Mouse (Mus musculus) ovary, postnatal 36 days (tissue): ENCODE measurements around the gene Chst15.

Experiments
- DNase-seq: peaks from one replicate; pipeline ENCODE4 v3.0.0; 2022; ENCODE audit warnings: low spot score, mixed read lengths

The Chst15 gene

DNA sequence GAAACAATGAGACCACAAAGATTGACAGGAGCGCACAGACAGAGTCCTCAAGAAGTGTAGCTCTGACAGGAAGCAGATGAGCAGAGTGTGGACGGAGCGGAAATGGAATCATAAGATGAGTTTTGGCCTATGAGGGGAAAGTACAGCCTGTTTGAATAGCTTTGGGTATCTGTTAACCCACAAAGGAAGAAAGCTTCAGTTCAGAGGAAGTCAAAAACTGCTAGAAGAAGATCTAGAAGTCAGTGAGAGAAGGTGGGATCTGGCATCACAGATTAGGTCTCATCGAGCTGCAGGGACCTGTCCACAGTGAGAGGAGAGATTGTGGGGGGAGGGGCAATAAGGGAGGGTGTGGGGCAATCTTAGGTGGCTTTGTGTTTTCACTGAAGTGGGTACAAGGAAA, 18.3 kb upstream of the Chst15 start:
- DNase-seq: no peak

DNA sequence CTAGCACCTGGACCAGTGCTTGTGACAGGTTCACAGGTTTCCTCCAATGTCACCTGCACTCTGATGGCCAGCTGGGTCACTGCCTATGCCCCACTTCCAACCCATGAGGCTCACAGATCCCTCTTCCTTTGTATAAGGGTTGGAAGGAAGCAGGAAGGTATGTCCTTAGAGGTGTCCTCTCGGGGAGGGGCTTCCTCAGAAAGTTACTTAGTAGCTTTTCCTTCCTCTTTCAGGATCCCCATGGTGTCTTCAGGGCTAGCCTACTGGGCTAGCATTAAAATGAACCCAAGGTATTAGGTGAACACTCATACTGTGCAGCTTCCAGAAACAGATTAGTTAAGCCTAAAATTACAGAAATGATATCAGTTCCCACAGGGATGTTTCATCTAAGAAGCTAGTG, 16.1 kb upstream of the Chst15 start:
- DNase-seq: no peak

DNA sequence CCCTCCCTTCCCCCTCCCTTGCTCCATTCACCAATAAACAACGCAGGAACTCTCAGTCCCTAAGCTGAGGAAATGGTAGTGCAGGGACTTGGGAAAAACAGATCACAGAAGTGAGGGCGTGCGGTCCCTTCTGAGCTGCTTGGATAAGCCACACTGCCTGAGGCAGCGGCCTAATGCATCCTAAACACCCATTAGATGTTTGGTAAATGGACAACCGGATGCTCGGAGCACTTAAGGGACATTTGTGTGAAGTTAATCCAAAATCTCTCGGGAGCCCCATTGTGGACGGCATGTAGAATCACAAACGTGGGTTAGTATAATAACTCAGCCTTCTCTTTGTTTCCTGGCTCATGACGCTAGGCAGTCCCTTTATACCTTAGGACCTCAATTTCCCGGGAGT, 15.1 kb upstream of the Chst15 start:
- no peak for DNase-seq

DNA sequence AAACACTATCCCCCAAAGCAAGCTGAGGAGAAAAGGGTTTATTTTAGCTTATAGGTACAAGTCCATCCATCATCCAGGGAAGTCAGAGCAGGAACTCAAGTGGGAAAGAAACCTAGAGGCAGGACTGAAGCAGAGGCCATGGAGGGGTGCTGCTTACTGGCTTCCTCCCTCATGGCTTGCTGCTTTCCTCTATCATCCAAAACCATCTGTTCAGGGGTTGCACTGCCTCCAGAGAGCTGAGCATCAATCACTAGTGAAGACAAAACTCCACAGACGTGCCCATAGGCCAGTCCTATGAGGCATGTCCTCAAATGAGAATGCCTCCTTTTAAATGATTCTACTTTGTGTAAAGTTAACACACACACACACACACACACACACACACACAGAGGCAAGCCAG, 13.2 kb upstream of the Chst15 start:
- no peak for DNase-seq

DNA sequence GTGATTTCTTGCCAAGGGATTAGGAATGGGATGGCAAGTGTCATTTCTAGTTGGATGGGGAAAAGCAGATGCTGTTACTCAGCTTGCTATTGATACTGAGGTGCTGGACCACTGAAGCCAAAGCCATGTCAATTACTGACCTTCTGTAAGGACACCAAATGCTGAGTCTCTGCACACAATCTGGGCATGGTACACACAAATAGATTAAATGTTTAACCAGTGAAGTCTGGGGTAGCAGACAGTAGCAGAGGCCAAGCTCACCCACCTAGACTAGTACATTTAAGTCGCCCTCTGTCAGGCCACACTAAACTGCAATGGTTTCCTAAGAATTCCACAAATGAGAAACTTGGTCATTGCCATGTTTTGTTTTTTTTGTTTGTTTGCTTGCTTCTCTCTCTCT, 11.6 kb upstream of the Chst15 start:
- no peak for DNase-seq

DNA sequence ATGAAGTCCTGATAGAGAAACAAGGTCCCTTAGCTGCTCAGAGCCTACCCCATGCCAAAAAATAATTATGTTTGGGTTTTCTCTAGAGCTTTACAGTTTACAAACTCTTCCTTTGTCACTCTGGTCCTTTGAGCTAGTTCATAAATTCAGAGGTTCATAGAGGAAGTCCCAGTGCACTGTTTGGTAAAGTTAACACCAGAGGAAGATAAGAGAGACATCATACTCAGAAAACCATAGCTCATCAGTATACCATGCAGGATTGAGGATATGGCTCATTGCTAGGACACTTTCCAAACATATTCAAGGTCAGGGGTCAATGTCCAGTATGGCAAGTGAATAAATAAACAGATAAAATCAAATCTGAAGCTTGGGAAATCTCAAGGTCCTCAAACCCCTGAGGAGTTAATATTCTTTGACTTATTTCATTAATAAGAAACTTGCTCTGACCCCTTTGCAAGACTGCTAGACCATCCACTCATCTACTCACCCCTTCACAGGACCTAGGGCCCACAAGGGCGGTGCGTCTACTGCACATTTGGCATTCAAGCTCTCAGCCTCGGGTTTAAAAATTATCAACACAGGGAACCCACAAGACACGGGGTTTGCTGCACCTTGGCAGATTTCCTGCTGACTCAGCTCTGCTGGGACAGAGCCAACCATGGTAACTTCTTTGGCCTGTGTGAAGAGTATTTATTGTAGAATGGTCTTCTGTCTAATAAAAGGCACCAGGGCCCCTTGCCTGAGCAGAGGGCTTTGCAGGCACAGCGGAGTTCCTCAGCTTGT, 8.7 kb upstream of the Chst15 start:
- peak; percentile 70 for DNase-seq

DNA sequence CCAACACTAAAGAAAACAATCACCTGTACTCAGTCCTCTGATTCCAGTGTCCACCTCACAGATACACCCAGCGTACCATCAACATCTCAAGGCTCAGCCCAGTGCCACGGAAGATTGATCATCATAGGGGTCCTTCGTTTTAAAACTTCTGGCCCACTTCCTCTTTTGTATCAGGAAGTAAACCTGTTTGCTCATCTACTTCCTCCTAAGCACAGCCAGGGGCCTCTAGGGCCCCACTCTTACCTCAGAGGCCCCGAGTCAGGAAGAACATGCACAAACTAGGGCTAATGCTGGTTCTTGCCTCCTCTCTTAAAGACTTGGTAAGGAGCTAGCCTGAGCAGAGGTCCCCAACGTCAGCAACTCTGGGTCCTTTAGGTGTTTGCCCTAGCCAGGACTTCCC, 6.4 kb upstream of the Chst15 start:
- no peak for DNase-seq

DNA sequence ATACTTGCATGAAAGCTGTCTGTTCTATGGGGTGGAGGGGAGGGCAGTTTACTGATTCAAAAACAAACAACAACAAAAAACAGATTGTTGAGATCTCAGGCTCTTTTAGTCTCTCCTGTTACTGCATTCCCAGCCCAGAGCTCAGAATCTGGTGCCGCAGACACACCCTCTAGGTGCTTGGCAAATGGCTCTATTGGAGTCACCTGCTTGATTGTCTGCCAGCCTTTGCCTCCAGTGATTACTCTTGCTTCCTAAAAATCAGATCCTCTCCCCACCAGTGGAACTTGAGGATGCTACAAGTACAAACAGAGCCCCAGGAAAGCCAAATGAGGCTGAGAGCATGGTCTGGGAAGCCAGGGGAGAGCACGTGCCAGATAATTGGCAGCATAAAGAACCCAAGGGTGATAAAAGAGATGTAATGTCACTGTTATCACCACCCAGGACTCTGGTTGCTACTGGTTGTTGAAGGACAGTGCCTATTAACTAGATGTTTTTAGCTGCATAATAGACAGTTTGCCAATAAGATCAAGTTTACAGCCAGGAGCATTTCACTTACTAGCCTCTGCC, 4.4 kb upstream of the Chst15 start:
- DNase-seq: no peak

DNA sequence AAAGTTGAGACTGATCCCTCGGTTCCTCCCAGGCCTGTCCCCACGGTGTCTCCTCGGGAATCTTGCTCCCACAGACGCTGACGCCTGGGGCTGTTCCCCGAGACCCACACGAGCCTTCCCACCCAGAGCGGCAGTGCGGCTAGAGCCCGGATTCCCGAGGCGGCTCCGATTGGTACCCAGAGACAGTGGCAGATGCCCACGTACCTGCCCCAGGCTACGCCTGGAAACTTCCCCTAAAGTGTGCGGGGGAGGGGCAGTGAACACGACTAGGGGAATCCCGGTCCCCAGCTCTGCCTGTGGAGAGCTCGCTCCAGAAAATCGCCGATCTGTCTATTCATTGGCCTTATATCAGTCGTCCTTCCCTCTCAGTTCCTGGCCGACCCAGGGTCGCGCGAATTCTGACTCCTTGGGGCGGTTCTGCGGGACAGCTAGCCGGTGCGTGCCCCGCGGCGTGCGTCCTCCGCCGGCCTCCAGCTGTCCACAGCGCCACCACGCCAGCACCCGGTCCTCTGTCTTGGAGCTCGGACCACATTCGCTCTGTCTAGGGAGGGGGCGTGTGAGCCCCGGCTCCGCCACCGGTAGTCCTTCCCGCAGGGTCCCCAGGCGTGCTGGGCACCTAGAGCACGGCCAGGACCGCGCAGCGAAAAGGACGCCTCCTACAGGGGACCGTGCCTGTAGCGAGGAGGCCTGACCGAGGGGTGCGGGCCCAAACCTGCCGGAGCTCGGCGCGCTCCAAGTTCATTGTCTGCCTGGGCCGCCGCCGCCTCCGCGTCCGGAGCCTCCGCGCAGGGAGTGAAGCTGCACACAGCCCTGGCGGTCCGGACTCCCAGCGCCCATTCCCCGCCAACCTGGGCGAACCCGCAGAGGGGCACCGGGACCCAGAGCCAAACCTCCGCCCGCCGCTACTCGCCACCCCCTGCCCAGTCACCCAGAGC, 660 bp downstream of the Chst15 start:
- peak; percentile 69 for DNase-seq

DNA sequence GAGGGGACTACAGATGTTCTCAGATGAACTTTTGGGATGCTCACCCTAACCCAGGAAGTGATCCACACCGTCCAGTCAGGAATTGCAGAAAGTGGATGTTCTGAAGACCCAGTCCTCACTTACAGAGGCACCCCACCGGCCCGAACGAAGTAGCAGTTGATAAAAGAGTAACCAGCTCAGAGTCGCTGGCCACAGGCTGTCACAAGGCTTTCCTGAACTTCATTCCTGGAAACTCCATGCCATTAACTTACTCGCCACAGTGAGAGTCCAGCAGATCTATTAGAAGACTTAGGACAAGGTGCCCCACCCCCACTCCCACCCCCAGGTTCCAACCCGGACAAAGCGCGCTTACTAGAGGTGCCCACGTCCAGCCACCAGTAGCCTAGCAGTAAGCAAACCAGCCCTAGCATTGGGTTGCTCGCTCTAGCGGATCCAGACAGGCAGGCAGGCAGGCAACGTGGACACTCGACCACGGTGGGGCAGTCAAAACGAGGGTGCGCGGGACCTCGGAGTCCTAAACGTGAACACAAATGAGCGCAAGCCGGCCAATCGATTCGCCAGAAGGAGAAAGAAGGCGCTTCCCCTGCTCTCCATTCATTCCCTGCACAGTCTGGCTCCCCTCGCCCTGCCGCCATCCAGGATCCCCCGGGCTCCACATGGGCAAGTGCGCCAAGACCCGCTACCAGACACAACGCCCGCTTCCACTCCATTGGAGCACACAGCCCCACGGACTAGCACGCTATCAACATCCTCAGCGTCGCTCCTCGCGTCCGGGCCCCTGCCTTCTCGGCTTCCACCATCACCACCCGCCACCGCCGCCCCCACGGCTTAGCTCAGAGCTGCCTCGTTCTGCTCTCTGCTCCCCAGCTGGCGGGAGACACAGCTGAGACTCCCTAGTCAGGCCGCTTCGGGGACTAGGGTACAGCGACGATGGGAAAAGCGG, 1.6 kb downstream of the Chst15 start:
- peak; percentile 72 for DNase-seq

DNA sequence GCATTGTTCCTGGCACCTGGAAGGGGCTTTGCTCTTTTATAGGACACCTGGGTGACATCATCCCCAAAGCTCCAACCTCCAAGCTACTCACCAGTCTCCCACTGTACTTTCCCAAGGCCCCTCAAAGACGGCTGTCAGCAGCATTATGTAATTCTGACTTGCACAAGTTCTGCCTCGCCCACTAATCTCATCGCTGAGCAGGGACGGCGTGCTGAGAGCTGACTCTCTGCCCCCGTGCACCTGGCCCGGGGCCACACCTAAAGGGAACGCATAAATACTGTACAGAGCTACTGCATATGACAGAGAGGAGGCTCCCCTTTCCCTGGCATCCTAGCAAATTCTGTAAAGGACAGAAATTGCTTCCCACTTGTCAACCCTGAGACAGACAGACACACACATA, 4.6 kb downstream of the Chst15 start:
- DNase-seq: no peak

DNA sequence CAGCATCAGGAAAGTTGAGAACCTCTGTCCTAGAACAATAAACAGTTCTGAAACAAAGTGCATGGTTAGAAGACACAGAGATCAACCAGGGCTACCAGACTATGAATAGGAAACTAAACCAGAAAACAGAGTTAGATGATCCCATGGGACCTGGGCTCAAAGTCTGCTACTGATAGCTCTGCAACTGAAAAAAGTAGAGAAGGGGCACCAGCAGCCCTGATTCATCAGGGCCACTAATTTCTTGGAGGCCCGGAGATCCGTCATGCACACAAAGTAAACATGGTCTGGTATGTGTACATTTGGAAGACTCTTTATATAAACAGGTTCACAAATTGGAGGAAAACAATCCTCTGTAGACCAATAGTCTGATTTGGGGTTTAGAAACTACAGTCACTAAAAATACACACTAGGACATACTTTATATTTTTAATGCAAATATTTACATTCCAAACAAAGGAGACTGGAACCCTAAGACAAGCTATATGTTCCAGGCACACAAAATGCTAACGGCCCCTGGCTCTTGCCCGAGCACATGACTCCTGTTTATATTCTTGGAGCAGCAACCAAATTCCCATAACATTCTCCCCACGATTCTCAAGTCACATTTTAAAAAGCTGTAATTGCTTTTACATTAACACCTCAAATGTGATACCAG, 8.4 kb downstream of the Chst15 start:
- DNase-seq: no peak

DNA sequence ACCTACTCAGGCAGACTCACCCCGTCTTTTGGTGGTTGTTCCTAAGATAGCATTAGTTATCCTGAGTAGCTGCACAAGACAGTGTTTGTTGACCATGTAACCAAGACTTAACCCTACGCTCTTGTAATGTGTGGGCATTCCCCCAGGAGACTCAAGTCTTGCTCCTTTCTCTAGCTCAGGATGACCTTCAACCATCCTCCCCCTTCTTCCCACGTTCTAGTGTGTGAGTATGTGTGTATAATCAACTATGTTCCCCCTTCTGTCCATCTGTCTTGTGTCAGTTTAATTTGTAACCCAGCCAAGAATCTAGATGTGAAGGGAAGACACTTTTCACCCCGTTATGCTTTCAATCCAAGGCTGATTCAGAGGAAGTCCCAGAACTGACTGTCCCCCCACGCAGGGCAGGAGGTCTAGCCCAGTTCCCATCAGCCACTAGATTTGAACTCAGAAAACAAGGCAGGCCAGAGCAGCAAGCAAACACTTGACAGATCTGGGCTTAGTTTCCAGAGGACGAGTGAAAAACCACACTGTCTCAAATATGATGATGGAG, 9.2 kb downstream of the Chst15 start:
- DNase-seq: no peak

DNA sequence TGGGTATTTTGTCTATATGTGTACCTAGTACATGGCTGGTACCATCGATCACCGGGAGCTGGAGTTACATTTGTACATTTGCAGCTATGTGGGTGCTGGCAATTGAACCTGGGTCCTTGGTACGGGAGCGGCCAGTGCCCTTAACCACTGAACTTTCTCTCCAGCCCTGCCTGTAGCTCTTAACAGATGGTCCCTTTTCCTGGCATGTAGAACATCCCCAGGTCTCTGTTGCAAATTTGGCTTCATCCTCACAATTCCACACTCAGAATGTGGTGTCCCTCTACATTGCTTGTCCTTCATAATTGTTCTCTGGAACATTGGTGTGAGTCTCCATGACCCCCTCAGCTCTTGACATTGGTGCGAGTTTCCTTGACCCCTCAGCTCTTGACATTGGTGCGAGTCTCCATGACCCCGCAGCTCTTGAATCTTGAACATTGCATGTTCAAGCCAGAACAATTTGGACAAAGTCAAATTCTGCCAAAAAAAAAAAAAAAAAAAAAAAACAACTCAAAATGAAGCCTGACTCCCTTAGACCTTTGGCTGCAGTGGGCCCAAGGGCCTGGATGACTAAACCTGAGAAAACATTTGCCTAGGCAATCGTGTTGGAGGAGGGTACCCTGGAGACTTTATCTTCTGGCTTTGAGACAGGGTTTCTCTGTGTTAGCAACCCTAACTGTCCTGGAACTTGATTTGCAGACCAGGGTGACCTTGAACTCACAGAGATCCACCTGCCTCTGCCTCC, 10.2 kb downstream of the Chst15 start:
- no peak for DNase-seq

DNA sequence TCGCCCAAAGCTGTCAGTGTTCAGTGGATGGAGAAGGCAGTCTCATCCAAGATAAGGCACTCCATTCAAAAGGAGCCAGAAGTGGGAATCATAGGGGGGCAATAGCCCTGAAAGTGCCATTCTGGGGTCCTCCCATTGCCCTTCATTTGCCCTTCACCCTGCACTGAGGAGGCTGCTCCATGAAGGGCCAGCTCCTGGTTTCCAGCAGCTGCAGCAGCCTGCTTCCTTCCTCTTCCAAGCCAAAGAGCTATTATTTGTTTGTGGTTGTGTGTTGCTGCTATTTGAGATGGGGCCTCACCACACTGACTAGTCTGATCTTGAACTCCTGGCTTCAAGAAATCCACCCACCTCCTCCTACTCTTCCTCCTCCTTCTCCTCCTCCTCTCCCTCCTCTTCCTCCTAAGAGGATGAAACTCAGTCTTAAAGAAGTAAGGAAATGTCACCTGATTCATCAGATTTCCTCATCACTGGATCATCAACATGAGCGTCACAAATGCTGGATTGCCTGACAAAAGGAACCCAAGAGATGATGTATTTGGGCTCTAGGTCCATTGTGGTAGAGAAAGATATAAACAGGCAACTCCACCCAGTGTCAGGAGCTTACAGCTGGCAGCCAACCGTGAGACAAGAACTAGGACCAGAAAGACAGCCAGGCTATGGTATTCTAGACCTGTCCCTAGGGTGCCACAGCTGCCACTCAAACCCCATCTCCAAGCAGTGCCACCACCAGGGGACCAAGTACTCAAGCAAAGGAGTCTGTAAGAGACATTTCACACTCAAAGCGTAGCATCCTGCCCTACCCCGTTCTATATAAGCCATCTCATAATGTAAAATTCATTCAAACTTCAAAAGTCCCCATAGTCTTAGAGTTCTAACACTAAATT, 11.3 kb downstream of the Chst15 start:
- DNase-seq: no peak

DNA sequence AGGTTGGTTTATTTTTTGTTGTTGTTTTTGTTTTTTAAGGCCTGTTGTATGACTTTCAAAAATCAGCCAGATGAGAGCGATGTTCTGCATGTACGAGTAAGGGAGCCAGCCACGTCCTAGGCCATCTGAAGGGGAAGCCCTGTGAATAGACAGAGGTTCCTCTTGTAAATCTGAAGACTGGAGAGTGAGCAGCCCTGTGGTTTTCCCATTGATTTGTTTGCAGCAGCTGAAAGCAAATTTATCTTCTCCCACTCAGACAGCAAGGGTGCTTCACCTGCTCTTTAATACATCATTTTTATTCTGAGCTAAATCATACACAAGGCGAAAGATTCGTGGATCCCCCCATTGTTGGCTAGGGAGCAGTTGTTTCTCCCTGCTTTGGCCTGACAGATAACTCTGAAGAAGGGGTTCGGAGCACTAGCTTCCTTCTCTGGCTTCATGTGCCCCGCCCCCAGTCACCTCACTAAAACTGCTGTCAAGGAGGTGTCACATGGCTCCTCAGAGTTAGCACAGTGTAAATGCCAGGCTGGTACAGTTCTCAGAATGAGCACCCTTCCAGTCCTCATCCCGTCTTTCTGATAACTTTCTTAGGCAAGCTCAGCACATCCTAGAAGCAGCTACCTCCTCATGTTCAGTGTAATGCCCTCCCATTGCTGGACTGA, 12.5 kb downstream of the Chst15 start:
- DNase-seq: no peak

DNA sequence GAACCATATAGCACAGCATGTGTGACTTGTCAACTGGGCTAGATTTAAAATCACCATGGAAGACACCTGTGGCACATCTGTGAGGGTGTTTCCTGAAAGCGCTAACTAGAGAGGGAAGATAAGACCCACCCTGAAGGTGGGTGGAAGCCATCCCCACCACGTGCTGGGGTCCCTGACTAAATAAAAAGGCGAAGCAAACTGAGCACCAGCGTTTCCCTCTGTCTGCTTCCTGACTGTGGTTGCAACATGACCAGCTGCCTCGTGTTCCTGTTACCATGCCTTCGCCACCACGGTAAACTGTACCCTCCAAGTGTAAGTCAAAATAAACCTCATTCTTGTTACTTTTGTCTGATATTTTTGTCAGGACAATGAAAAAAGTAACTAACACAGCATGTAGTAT, 13.0 kb downstream of the Chst15 start:
- DNase-seq: no peak

DNA sequence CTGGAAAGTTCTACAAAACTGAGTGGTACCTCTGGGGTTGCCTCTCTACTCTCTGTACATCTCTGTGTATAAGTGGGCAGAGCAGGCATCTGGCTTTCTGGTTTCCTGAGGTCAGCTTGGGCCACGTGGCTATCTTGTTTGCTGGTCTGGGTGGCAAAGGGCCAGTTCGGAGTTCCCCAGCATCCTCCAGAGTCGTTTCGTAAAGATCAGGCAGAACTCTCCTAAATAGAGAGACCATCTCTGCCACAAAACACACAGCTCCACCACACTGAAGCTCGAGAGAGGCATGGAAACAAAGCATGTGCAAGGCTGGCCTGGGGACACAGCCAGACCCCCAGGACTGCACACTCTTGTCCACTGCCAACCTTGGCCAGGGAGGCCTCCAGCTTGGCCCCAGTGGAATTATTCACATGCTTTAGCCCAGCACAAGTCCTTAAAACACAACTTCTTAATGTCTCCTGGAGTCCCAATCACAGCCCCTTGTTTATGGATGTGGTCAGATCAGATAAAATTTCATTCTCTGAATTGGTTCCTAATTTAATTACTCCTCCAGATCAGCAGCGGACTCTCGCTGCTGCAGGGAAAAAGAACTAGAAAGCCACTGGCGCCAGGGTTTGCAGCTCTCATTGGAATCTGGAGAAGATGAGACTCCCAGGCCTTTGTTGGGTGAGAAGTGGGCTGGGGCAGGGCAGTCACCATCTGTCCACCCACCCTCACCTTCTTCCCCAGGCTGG, 14.4 kb downstream of the Chst15 start:
- no peak for DNase-seq
